Mouse (Mus musculus) MEL (cell line): ENCODE measurements at regions not wholly inside any gene's neighbourhood (a gene's known extent, or its start where the extent isn't known, plus 50 kb on each side); places are given as distances from the start of the nearest gene placed in this dataset.

Experiments
- DNase-seq: peaks from one replicate; pipeline ENCODE4 v3.0.0; 2011; ENCODE audit warnings: low read depth, low spot score
- H3K27ac ChIP-seq: 2 replicates; pipeline ENCODE4 v1.5.1; 2012; ENCODE audit warnings: low read depth, mild to moderate bottlenecking, control low read depth, low read length, moderate library complexity; ENCODE audit not compliant: control insufficient read depth
- H3K27me3 ChIP-seq, 2 experiments: fragments of 150-350 bp in 1 of 2; sonication (generic) in 1 of 2; 2 replicates each; pipeline ENCODE4 v1.6.1; 2012; ENCODE audit warnings: low read length in 2 of 2, mild to moderate bottlenecking in 2 of 2, improper control_type of control experiment in 1 of 2, moderate library complexity in 1 of 2; ENCODE audit not compliant: insufficient read depth in 2 of 2, control insufficient read depth in 1 of 2
- H3K36me3 ChIP-seq, 2 experiments: 2 replicates each; pipeline ENCODE4 v1.6.1; 2012 to 2014; ENCODE audit warnings: low read length in 2 of 2, improper control_type of control experiment in 1 of 2, inconsistent platforms in 1 of 2, mild to moderate bottlenecking in 1 of 2; ENCODE audit not compliant: insufficient read depth in 2 of 2, control insufficient read depth in 1 of 2
- H3K4me1 ChIP-seq, 2 experiments: fragments of 150-350 bp in 1 of 2; sonication (generic) in 1 of 2; 2 replicates each; pipeline ENCODE4 v1.6.1; 2012; ENCODE audit warnings: low read length in 2 of 2, improper control_type of control experiment in 1 of 2, mild to moderate bottlenecking in 1 of 2; ENCODE audit not compliant: insufficient read depth in 2 of 2, control insufficient read depth in 1 of 2
- H3K4me3 ChIP-seq, 2 experiments: fragments of 150-350 bp in 1 of 2; sonication (generic) in 1 of 2; 2 replicates each; pipeline ENCODE4 v1.5.1; 2012; ENCODE audit warnings: low read depth in 2 of 2, low read length in 2 of 2, mild to moderate bottlenecking in 2 of 2, moderate library complexity in 2 of 2, control low read depth in 1 of 2, improper control_type of control experiment in 1 of 2; ENCODE audit not compliant: control insufficient read depth in 1 of 2, insufficient read depth in 1 of 2
- H3K79me2 ChIP-seq: 2 replicates; pipeline ENCODE4 v1.6.1; 2012; ENCODE audit warnings: mild to moderate bottlenecking, low read length, moderate library complexity; ENCODE audit not compliant: control insufficient read depth, poor library complexity, insufficient read depth
- H3K9ac ChIP-seq: 2 replicates; pipeline ENCODE4 v1.6.1; 2012; ENCODE audit warnings: low read depth, mild to moderate bottlenecking, control low read depth, low read length, moderate library complexity; ENCODE audit not compliant: control insufficient read depth, poor library complexity, severe bottlenecking
- H3K9me3 ChIP-seq: fragments of 150-350 bp; sonication (generic); replicated peaks from 2 replicates; pipeline ENCODE4 v1.6.1; 2012; ENCODE audit warnings: mild to moderate bottlenecking, low read length, improper control_type of control experiment, moderate library complexity; ENCODE audit not compliant: insufficient read depth
- E2F4 ChIP-seq: IDR thresholded peaks from 2 replicates; pipeline ENCODE4 v1.6.1; 2011; ENCODE audit warnings: low read depth, low read length, improper control_type of control experiment, borderline replicate concordance
- ELF1 ChIP-seq: IDR thresholded peaks from 2 replicates; pipeline ENCODE4 v1.6.1; 2014; ENCODE audit warnings: low read depth, mild to moderate bottlenecking, inconsistent platforms, low read length, improper control_type of control experiment, moderate library complexity
- ETS1 ChIP-seq: IDR thresholded peaks from 2 replicates; pipeline ENCODE4 v1.6.1; 2012; ENCODE audit warnings: low read depth, mild to moderate bottlenecking, inconsistent platforms, low read length, improper control_type of control experiment, moderate library complexity
- GABPA ChIP-seq: IDR thresholded peaks from 2 replicates; pipeline ENCODE4 v1.6.1; 2012; ENCODE audit warnings: low read depth, mild to moderate bottlenecking, inconsistent platforms, low read length, improper control_type of control experiment, moderate library complexity
- JUND ChIP-seq: IDR thresholded peaks from 2 replicates; pipeline ENCODE4 v1.6.1; 2011; ENCODE audit warnings: low read depth, mild to moderate bottlenecking, improper control_type of control experiment, low read length
- MAFK ChIP-seq: IDR thresholded peaks from 2 replicates; pipeline ENCODE4 v1.6.1; 2011; ENCODE audit warnings: low read depth, mild to moderate bottlenecking, low read length, improper control_type of control experiment, borderline replicate concordance
- MAZ ChIP-seq: IDR thresholded peaks from 2 replicates; pipeline ENCODE4 v1.6.1; 2012; ENCODE audit warnings: low read depth, mild to moderate bottlenecking, inconsistent platforms, low read length, improper control_type of control experiment
- MXI1 ChIP-seq: IDR thresholded peaks from 2 replicates; pipeline ENCODE4 v1.6.1; 2011; ENCODE audit warnings: mild to moderate bottlenecking, low read depth, low read length, improper control_type of control experiment
- NELFE ChIP-seq: IDR thresholded peaks from 2 replicates; pipeline ENCODE4 v1.6.1; 2011; ENCODE audit warnings: low read depth, low read length, improper control_type of control experiment
- NRF1 ChIP-seq: IDR thresholded peaks from 2 replicates; pipeline ENCODE4 v1.6.1; 2014; ENCODE audit warnings: low read depth, mild to moderate bottlenecking, inconsistent platforms, low read length, improper control_type of control experiment, moderate library complexity; ENCODE audit not compliant: poor library complexity, insufficient read depth, severe bottlenecking
- POLR2A ChIP-seq, 2 experiments: IDR thresholded peaks; 2 replicates each; pipeline ENCODE4 v1.6.1; 2011 to 2012; ENCODE audit warnings: low read length in 2 of 2, mild to moderate bottlenecking in 2 of 2, control low read depth in 1 of 2, improper control_type of control experiment in 1 of 2, low read depth in 1 of 2, moderate library complexity in 1 of 2; ENCODE audit not compliant: control insufficient read depth in 1 of 2, insufficient read depth in 1 of 2, poor library complexity in 1 of 2
- POLR2AphosphoS2 ChIP-seq: IDR thresholded peaks from 2 replicates; pipeline ENCODE4 v1.6.1; 2011; ENCODE audit warnings: low read length, improper control_type of control experiment
- RAD21 ChIP-seq: IDR thresholded peaks from 2 replicates; pipeline ENCODE4 v1.6.1; 2011; ENCODE audit warnings: mild to moderate bottlenecking, low read depth, low read length, improper control_type of control experiment
- SIN3A ChIP-seq: IDR thresholded peaks from 2 replicates; pipeline ENCODE4 v1.6.1; 2012; ENCODE audit warnings: low read length, improper control_type of control experiment, inconsistent platforms
- SMC3 ChIP-seq: IDR thresholded peaks from 2 replicates; pipeline ENCODE4 v1.6.1; 2011; ENCODE audit warnings: low read depth, low read length, improper control_type of control experiment
- TCF12 ChIP-seq: IDR thresholded peaks from 2 replicates; pipeline ENCODE4 v1.6.1; 2014; ENCODE audit warnings: low read depth, mild to moderate bottlenecking, inconsistent platforms, low read length, improper control_type of control experiment, moderate library complexity
- UBTF ChIP-seq: IDR thresholded peaks from 2 replicates; pipeline ENCODE4 v1.6.1; 2012; ENCODE audit warnings: low read depth, mild to moderate bottlenecking, inconsistent platforms, low read length, improper control_type of control experiment, moderate library complexity, borderline replicate concordance; ENCODE audit not compliant: insufficient read depth
- USF1 ChIP-seq: IDR thresholded peaks from 2 replicates; pipeline ENCODE4 v1.6.1; 2014; ENCODE audit warnings: low read depth, mild to moderate bottlenecking, inconsistent platforms, low read length, improper control_type of control experiment, moderate library complexity
- ZMIZ1 ChIP-seq: IDR thresholded peaks from 2 replicates; pipeline ENCODE4 v1.6.1; 2012; ENCODE audit warnings: low read depth, mild to moderate bottlenecking, inconsistent platforms, low read length, improper control_type of control experiment, moderate library complexity

- no peaks in the 10 kb centered on the region for H3K9me3 ChIP-seq
- H3K36me3 ChIP-seq: no peaks in the 10 kb centered on the region
- H3K27ac ChIP-seq: no peak overlapping the region
- H3K4me1 ChIP-seq: no peaks in the 10 kb centered on the region
- H3K4me3 ChIP-seq: no peak overlapping the region
- H3K79me2 ChIP-seq: no peaks in the 10 kb centered on the region
- TF ChIP-seq MAFK: no peak
- no peak for TF ChIP-seq SMC3
- no peak for TF ChIP-seq NELFE
- no peak for TF ChIP-seq ELF1
- TF ChIP-seq MXI1: no peak
- H3K27me3 ChIP-seq: no peaks in the 10 kb centered on the region
- no peak for DNase-seq
- no peak overlapping the region for H3K9ac ChIP-seq
Observed at GRCm38 (mm10) chr11:6761876-6762628, 75.4 kb downstream of the Gm11983 start.

- TF ChIP-seq MXI1 (no peak), UBTF (no peak), JUND (no peak), SIN3A (no peak), ETS1 (no peak), TCF12 (no peak), ZMIZ1 (no peak), MAZ (no peak), POLR2AphosphoS2 (no peak), GABPA (no peak), NRF1 (no peak), E2F4 (no peak), USF1 (no peak), POLR2A (IDR thresholded peaks at IDR 0.05; ENCODE audit: control insufficient read depth in 1 of 2, insufficient read depth in 1 of 2, low read depth in 1 of 2, low read length in 2 of 2, poor library complexity in 1 of 2) (no peak), RAD21 (no peak), ELF1 (no peak)
- no peaks in the 10 kb centered on the region for H3K36me3 ChIP-seq
- H3K4me1 ChIP-seq: no peaks in the 10 kb centered on the region
- H3K27me3 ChIP-seq: no peaks in the 10 kb centered on the region
- H3K79me2 ChIP-seq: no peaks in the 10 kb centered on the region
- no peaks in the 10 kb centered on the region for H3K9me3 ChIP-seq
- no peak for DNase-seq
- no peak overlapping the region for H3K9ac ChIP-seq
- no peak overlapping the region for H3K27ac ChIP-seq
- H3K4me3 ChIP-seq: no peak overlapping the region
Observed at GRCm38 (mm10) chr11:6759578-6759977, 77.9 kb downstream of the Gm11983 start.
